Mouse (Mus musculus) intestine, embryonic 16.5 days (tissue): ENCODE measurements around the gene Prss30. TPM values are rescaled to one million over a fixed set of nuclear protein-coding genes. Genes with fewer than 3 reads are reported as not detected.

Experiments used
- ATAC-seq: fragments of 200-750 bp; cut with Nextera tagmentation; 2 replicates; pipeline ENCODE4 v1.8.0; 2017; ENCODE audit warnings: moderate TSS enrichment, moderate library complexity
- H3K27ac ChIP-seq: fragments of 300-500 bp; sonication (generic); 2 replicates; pipeline ENCODE4 v1.5.1; 2014; ENCODE audit warnings: mild to moderate bottlenecking, low read length
- H3K27me3 ChIP-seq: fragments of 300-500 bp; sonication (generic); replicated peaks from 2 replicates; pipeline ENCODE4 v1.6.1; 2014; ENCODE audit warnings: low read length, control low read depth, mixed read lengths; ENCODE audit not compliant: control insufficient read depth, insufficient read depth
- H3K36me3 ChIP-seq: fragments of 300-500 bp; sonication (generic); 2 replicates; pipeline ENCODE4 v1.6.1; 2014; ENCODE audit warnings: low read length, control low read depth; ENCODE audit not compliant: control insufficient read depth, insufficient read depth
- H3K4me1 ChIP-seq: fragments of 300-500 bp; sonication (generic); 2 replicates; pipeline ENCODE4 v1.6.1; 2014; ENCODE audit warnings: low read length, control low read depth, mixed read lengths; ENCODE audit not compliant: control insufficient read depth, insufficient read depth
- H3K4me2 ChIP-seq: fragments of 300-500 bp; sonication (generic); 2 replicates; pipeline ENCODE4 v1.6.1; 2014; ENCODE audit warnings: low read depth, low read length, control low read depth
- H3K4me3 ChIP-seq: fragments of 300-500 bp; sonication (generic); 2 replicates; pipeline ENCODE4 v1.5.1; 2014; ENCODE audit warnings: mild to moderate bottlenecking, low read length
- H3K9ac ChIP-seq: fragments of 300-500 bp; sonication (generic); 2 replicates; pipeline ENCODE4 v1.6.1; 2014; ENCODE audit warnings: low read depth, low read length
- H3K9me3 ChIP-seq: fragments of 300-500 bp; sonication (generic); 2 replicates; pipeline ENCODE4 v1.6.1; 2016; ENCODE audit warnings: low read length, control low read depth; ENCODE audit not compliant: control insufficient read depth
- WGBS: fragments of 180-500 bp; shearing (Covaris S2); extraction: QIAGEN DNeasy Blood & Tissue Kit; methylation state at CpG from one replicate; pipeline ENCODE4 v1.1.7; 2014; 5-methylcytosine and 5-hydroxymethylcytosine counted together
- microRNA-seq: library from miRNA; unstranded; fragments of <30 nt; microRNA quantifications from one replicate; pipeline ENCODE4, GENCODE M21; 2016
- polyA plus RNA-seq: library from polyadenylated mRNA; unstranded; fragments of >200 nt; fragmentation: Nextera tagmentation; extraction: Ambion mirVana; gene quantifications from 2 replicates; pipeline ENCODE4 v1.2.1, GENCODE M21; 2015

Prss30 gene
- polyA plus RNA-seq, 1 experiment from 2014 or later, result 3.2 TPM

GRCm38 (mm10) chr17:23941372-23941771, 39.0 kb downstream of the Prss30 start, which contains the start of gene Sbp:
Gene Sbp (plus strand): TSS chr17:23941672.
- no peak for ATAC-seq

DNA sequence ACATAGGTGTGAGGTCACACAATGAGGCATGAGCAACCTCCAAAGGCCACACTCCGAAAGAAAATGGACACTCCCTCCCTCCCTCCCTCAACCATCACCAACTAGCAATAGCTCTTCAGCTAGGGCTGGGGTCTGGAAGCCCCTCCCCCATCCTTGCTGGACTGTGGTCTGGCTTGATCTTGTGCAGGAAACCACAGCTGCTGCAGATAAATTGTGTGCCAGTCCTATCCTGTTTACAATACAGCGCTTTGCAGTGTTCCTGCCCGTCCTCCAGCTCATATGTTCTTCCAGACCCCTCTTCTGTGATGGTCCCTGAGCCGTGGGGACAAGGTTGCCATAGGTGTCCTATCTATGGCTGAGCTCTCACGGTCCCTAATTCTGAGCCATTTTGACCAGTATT, 49.2 kb downstream of the Prss30 start:
- H3K4me2 ChIP-seq, result no peak overlapping the region
- H3K27ac ChIP-seq, result no peak overlapping the region
- H3K36me3 ChIP-seq, result no peaks in the 10 kb centered on the region
- no peaks in the 10 kb centered on the region for H3K4me1 ChIP-seq
- no peak for ATAC-seq
- no peak overlapping the region for H3K9ac ChIP-seq
- H3K9me3 ChIP-seq, result no peaks in the 10 kb centered on the region
- 53% methylated on average over 5 of the region's 5 CpGs for WGBS
- H3K27me3 ChIP-seq, result no peaks in the 10 kb centered on the region
- no peak overlapping the region for H3K4me3 ChIP-seq

More at GRCm38 (mm10) chr17:23941372-23941771, 39.0 kb downstream of the Prss30 start, which contains the start of gene Sbp:
- no peak within 1 kb of the TSS for H3K9ac ChIP-seq
- no peak within 1 kb of the TSS for H3K27ac ChIP-seq
- no peaks in the 10 kb centered on the region for H3K27me3 ChIP-seq
- H3K4me3 ChIP-seq, result no peak within 1 kb of the TSS
- no peak within 1 kb of the TSS for H3K4me2 ChIP-seq
- H3K9me3 ChIP-seq, result no peaks in the 10 kb centered on the region
- no peaks in the 10 kb centered on the region for H3K4me1 ChIP-seq
- no peaks in the 10 kb centered on the region for H3K36me3 ChIP-seq

GRCm38 (mm10) chr17:23925090-23925493, 55.3 kb downstream of the Prss30 start:
- Histone ChIP-seq H3K4me1 (peaks cover 8% of the 10 kb centered on the region), H3K9me3 (no peaks in the 10 kb centered on the region), H3K9ac (peak overlapping the region; percentile 77), H3K27ac (peak overlapping the region; percentile 96), H3K4me3 (peak overlapping the region; percentile 55), H3K4me2 (peak overlapping the region; percentile 94), H3K36me3 (no peaks in the 10 kb centered on the region), H3K27me3 (no peaks in the 10 kb centered on the region)
- WGBS, result under 1% methylated on average over 14 of the region's 14 CpGs
- peak; percentile 87 for ATAC-seq

- ATAC-seq, result peak; percentile 99
- no peaks in the 10 kb centered on the region for H3K36me3 ChIP-seq
- peaks cover 8% of the 10 kb centered on the region for H3K4me1 ChIP-seq
- under 1% methylated on average over 29 of the region's 29 CpGs for WGBS
- peak overlapping the region; percentile 96 for H3K27ac ChIP-seq
- H3K27me3 ChIP-seq, result no peaks in the 10 kb centered on the region
- peak overlapping the region; percentile 55 for H3K4me3 ChIP-seq
- H3K4me2 ChIP-seq, result peak overlapping the region; percentile 94
- H3K9ac ChIP-seq, result peak overlapping the region; percentile 77
- H3K9me3 ChIP-seq, result no peaks in the 10 kb centered on the region
Observed at GRCm38 (mm10) chr17:23924531-23925007, 55.8 kb downstream of the Prss30 start.

Small RNA genes within 50 kb of the gene (microRNA-seq; reads per million reads assigned to microRNA genes)
- gene Gm27700, result not detected

Other genes starting within 250 kb of the Prss30 start
- gene Paqr4, start 239.7 kb downstream of the Prss30 start, polyA plus RNA-seq, result 23.5 and 25.3 TPM in 2 replicates
- 0.44 and 0.51 TPM in 2 replicates for gene Kremen2, start 234.7 kb downstream of the Prss30 start, polyA plus RNA-seq
- 44.5 and 44.9 TPM in 2 replicates for gene Flywch1, start 209.0 kb downstream of the Prss30 start, polyA plus RNA-seq
- gene Flywch2, start 194.5 kb downstream of the Prss30 start, polyA plus RNA-seq, result 9.8 and 14.9 TPM in 2 replicates
- 319 and 373 TPM in 2 replicates for gene Srrm2, start 190.0 kb downstream of the Prss30 start, polyA plus RNA-seq
- 836 and 930 TPM in 2 replicates for gene Elob, start 151.4 kb downstream of the Prss30 start, polyA plus RNA-seq
- gene Prss33, start 144.5 kb downstream of the Prss30 start, polyA plus RNA-seq, result 0.17 TPM in 1 of 2 replicates, not detected in the other
- gene Prss32, start 136.7 kb downstream of the Prss30 start, polyA plus RNA-seq, result 11.8 and 14.5 TPM in 2 replicates
- gene Prss41, start 136.4 kb downstream of the Prss30 start, polyA plus RNA-seq, result 2.7 and 3.4 TPM in 2 replicates
- gene Prss21, start 112.5 kb downstream of the Prss30 start, polyA plus RNA-seq, result not detected in 2 replicates
- gene Dcpp1, start 99.7 kb downstream of the Prss30 start, polyA plus RNA-seq, result not detected in 2 replicates
- gene Dcpp2, start 99.7 kb downstream of the Prss30 start, polyA plus RNA-seq, result not detected in 2 replicates
- gene Dcpp3, start 63.1 kb downstream of the Prss30 start, polyA plus RNA-seq, result not detected in 2 replicates
- not detected in 2 replicates for gene Sbp, start 38.9 kb downstream of the Prss30 start, polyA plus RNA-seq
- gene Sbpl, start 25.3 kb downstream of the Prss30 start, polyA plus RNA-seq, result not detected in 2 replicates
- 0.13 and 0.26 TPM in 2 replicates for gene Prss22, start 17.5 kb upstream of the Prss30 start, polyA plus RNA-seq
- 0.11 and 0.17 TPM in 2 replicates for gene Prss27, start 57.6 kb upstream of the Prss30 start, polyA plus RNA-seq
- gene Kctd5, start 92.9 kb upstream of the Prss30 start, polyA plus RNA-seq, result 69.7 and 70.0 TPM in 2 replicates
- 35.9 and 36.8 TPM in 2 replicates for gene Pdpk1, start 170.4 kb upstream of the Prss30 start, polyA plus RNA-seq
- 58.9 and 75.9 TPM in 2 replicates for gene Amdhd2, start 183.2 kb upstream of the Prss30 start, polyA plus RNA-seq
- gene Atp6v0c, start 189.1 kb upstream of the Prss30 start, polyA plus RNA-seq, result 783 and 890 TPM in 2 replicates
- 5.5 and 6.1 TPM in 2 replicates for gene Tbc1d24, start 225.0 kb upstream of the Prss30 start, polyA plus RNA-seq
- 3.1 and 3.5 TPM in 2 replicates for gene Ntn3, start 229.0 kb upstream of the Prss30 start, polyA plus RNA-seq
- gene Tedc2, start 240.3 kb upstream of the Prss30 start, polyA plus RNA-seq, result 8.7 TPM in 2 replicates